Mouse (Mus musculus) ES-Bruce4 (cell line): ENCODE data around the gene Taok3. TPM values are rescaled to one million over a fixed set of nuclear protein-coding genes. Genes with fewer than 3 reads are reported as not detected.

Experiments
- H3K27ac ChIP-seq: 2 replicates; pipeline ENCODE4 v1.5.1; 2012; ENCODE audit warnings: low read length, inconsistent platforms; ENCODE audit not compliant: insufficient read depth
- H3K27me3 ChIP-seq: 2 replicates; pipeline ENCODE4 v1.6.1; 2012; ENCODE audit warnings: mild to moderate bottlenecking, low read length, inconsistent platforms; ENCODE audit not compliant: control insufficient read depth, poor library complexity, insufficient read depth, severe bottlenecking
- H3K36me3 ChIP-seq: 2 replicates; pipeline ENCODE4 v1.6.1; 2012; ENCODE audit warnings: inconsistent platforms, mild to moderate bottlenecking, low read length, moderate library complexity; ENCODE audit not compliant: control insufficient read depth, poor library complexity, insufficient read depth, severe bottlenecking
- H3K4me1 ChIP-seq: one replicate; pipeline ENCODE4 v1.8.1; 2011; ENCODE audit warnings: low read length; ENCODE audit not compliant: control insufficient read depth, insufficient read depth
- H3K4me3 ChIP-seq: 2 replicates; pipeline ENCODE4 v1.5.1; 2011; ENCODE audit warnings: low read depth, mild to moderate bottlenecking, low read length
- H3K9ac ChIP-seq: 2 replicates; pipeline ENCODE4 v1.6.1; 2012; ENCODE audit warnings: low read depth, mild to moderate bottlenecking, inconsistent platforms; ENCODE audit not compliant: poor library complexity, severe bottlenecking
- H3K9me3 ChIP-seq: replicated peaks from 2 replicates; pipeline ENCODE4 v1.6.1; 2012; ENCODE audit warnings: mild to moderate bottlenecking, low read length, inconsistent platforms; ENCODE audit not compliant: control insufficient read depth, poor library complexity, insufficient read depth, severe bottlenecking
- CTCF ChIP-seq: IDR thresholded peaks from one replicate; pipeline ENCODE4 v1.8.1; 2011; ENCODE audit warnings: low read depth, low read length
- EP300 ChIP-seq: IDR thresholded peaks from 2 replicates; pipeline ENCODE4 v1.6.1; 2011; ENCODE audit warnings: low read depth, low read length; ENCODE audit not compliant: insufficient read depth
- POLR2A ChIP-seq: IDR thresholded peaks from one replicate; pipeline ENCODE4 v1.8.1; 2011; ENCODE audit warnings: low read length; ENCODE audit not compliant: insufficient read depth
- polyA plus RNA-seq: library from polyadenylated mRNA; stranded (reverse); fragments of >200 nt; gene quantifications from 2 replicates; pipeline ENCODE4 v1.2.4, GENCODE M21; 2011; ENCODE audit warnings: low read depth; ENCODE audit not compliant: missing spikeins, insufficient read depth, insufficient read length

Taok3 gene
- polyA plus RNA-seq, 1 experiment = 27.3 TPM

DNA sequence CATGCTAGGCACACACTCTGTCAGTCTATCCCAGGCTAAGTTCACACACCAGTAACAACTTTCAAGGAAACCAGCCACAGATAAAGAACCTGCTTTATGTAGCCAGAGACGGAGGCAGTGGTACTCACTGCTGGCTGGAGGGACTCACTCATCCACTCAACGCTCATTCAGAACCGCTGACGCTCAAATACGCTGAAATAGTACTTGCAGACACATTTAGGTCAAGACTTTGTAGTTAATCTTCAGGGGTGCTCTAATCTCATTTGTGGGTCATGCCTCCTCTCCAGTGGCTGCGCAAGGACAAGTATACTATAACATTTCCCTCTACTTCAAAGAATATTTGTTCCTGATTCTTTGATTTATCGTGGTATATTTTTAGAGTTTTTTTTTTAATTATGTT is 54.1 kb downstream of the Taok3 start:
- H3K4me1 ChIP-seq = no peaks in the 10 kb centered on the region
- no peaks in the 10 kb centered on the region for H3K36me3 ChIP-seq
- H3K9ac ChIP-seq = no peak overlapping the region
- no peaks in the 10 kb centered on the region for H3K27me3 ChIP-seq
- H3K9me3 ChIP-seq = no peaks in the 10 kb centered on the region
- no peak for TF ChIP-seq CTCF
- TF ChIP-seq EP300 = no peak
- no peak for TF ChIP-seq POLR2A
- H3K27ac ChIP-seq = no peak overlapping the region
- H3K4me3 ChIP-seq = no peak overlapping the region

DNA sequence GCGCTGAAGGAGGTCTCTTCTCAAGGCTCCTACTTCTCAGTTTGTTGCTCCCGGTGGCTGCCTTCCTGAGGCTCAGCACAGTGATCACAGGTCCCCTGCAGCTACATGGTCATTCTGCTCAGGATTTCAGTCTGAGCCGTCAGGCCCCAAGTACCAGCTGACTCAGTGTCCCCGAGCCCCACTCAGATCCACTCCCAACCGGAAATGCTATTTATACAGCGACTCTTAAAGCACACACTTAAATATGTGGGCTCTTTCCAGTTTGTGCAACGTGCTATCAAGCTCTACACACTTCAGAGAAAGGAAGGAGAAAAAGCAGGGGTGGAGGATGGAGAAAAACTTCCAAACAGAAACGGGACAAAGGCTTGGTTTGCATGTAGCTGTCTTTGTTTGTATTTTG is 56.0 kb downstream of the Taok3 start:
- no peaks in the 10 kb centered on the region for H3K27me3 ChIP-seq
- H3K36me3 ChIP-seq = no peaks in the 10 kb centered on the region
- no peak overlapping the region for H3K27ac ChIP-seq
- H3K4me1 ChIP-seq = no peaks in the 10 kb centered on the region
- no peak overlapping the region for H3K4me3 ChIP-seq
- no peaks in the 10 kb centered on the region for H3K9me3 ChIP-seq
- TF ChIP-seq POLR2A = no peak
- TF ChIP-seq EP300 = no peak
- TF ChIP-seq CTCF = no peak
- no peak overlapping the region for H3K9ac ChIP-seq

DNA sequence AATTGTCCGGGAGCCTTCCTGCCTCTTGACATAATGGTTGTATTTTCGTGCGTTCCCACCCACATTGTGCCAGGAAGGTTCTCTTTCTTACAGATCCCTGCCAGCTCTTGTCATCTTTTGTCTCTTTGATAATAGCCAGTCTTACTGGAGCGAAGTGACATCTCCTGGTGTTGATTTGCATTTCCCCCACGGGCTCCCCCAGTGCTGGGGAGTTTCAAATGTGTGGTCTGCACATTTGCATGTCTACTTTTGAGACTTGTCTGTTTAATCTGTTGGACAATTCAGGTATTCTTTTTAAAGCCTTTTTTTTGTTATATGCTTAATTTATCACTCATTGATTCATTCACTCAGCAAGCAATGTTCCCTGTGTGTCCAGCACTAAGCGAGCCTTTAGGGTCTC is 58.1 kb downstream of the Taok3 start:
- Histone ChIP-seq H3K4me3 (no peak overlapping the region), H3K27ac (no peak overlapping the region), H3K9ac (no peak overlapping the region), H3K36me3 (no peaks in the 10 kb centered on the region), H3K9me3 (no peaks in the 10 kb centered on the region), H3K27me3 (no peaks in the 10 kb centered on the region), H3K4me1 (no peaks in the 10 kb centered on the region)
- TF ChIP-seq CTCF (no peak), EP300 (no peak), POLR2A (no peak)

DNA sequence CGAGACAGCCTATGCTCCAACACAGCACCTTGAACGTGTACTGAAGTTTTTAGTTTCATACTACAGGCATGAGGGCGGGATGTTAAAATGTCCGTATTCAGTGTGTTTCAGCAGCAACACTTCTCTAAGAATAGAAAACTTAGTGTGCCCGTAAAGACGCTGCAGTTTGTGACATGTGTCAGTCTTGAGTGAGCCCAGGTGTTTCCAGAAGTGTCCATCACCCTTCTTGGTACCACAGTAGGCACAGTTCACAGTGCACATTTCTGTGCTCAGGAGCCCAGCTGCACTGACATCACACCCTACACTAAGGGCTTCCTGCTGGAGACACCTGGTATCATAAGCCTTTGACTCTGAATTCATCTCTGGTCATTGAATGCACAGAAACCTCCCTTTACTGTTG is 58.6 kb downstream of the Taok3 start:
- H3K27ac ChIP-seq = no peak overlapping the region
- TF ChIP-seq POLR2A (no peak), EP300 (no peak), CTCF (no peak)
- H3K9ac ChIP-seq = no peak overlapping the region
- H3K4me1 ChIP-seq = no peaks in the 10 kb centered on the region
- no peak overlapping the region for H3K4me3 ChIP-seq
- H3K9me3 ChIP-seq = no peaks in the 10 kb centered on the region
- no peaks in the 10 kb centered on the region for H3K27me3 ChIP-seq
- H3K36me3 ChIP-seq = no peaks in the 10 kb centered on the region

DNA sequence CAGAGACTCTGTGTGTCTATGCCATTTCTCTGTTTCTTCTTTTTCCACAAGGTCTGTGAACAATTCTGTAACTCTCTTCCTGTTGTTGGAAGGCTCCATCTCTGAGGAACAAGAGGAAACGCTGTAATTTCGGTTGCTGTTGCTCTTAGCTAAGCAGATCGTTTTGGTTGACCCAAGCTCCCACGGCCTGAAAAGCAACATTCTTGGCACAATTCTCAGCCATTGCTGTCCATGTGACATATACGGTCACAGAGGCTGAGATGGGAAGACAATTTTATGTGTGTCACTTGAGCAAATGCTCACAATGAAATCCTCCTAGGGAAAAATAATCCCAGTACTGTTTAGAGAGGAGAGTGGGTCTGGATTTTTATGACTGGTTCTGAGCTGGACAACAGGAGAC is 62.0 kb downstream of the Taok3 start:
- Histone ChIP-seq H3K4me3 (no peak overlapping the region), H3K4me1 (no peaks in the 10 kb centered on the region), H3K27ac (no peak overlapping the region), H3K9ac (no peak overlapping the region), H3K36me3 (no peaks in the 10 kb centered on the region), H3K27me3 (no peaks in the 10 kb centered on the region), H3K9me3 (no peaks in the 10 kb centered on the region; the same call in 1 of the 2 replicates)
- no peak for TF ChIP-seq POLR2A
- TF ChIP-seq CTCF = no peak
- no peak for TF ChIP-seq EP300

DNA sequence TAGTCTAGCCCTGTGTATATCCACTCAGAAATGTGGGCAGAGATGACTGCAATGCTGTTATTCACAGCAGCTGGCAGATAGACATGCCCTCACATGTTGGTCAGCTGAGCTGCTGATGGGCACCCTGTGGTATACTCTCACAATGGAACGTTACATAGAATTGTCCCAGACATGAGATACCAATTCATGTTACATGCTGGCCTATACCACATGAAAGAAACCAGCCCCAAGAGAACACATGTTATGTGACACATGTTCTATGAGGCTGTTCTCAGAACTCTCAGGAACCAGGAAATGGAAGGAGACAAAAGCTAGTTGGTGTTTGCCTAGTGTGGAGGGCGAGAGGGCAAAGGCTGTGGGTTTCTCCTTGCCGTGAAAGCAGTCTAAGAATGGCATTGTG is 62.5 kb downstream of the Taok3 start:
- H3K9ac ChIP-seq = no peak overlapping the region
- TF ChIP-seq EP300 (no peak), POLR2A (no peak), CTCF (no peak)

More for the DNA sequence above, 62.5 kb downstream of the Taok3 start:
- H3K9me3 ChIP-seq = no peaks in the 10 kb centered on the region; the same call in 1 of the 2 replicates
- no peaks in the 10 kb centered on the region for H3K27me3 ChIP-seq
- H3K36me3 ChIP-seq = no peaks in the 10 kb centered on the region
- no peak overlapping the region for H3K4me3 ChIP-seq
- H3K4me1 ChIP-seq = no peaks in the 10 kb centered on the region
- no peak overlapping the region for H3K27ac ChIP-seq
